Mouse (Mus musculus) bone marrow macrophage, adult 2 months (primary cell): ENCODE data around the gene Drp2.

Experiments used
- CTCF ChIP-seq: IDR thresholded peaks from 2 replicates; pipeline ENCODE4 v1.5.1; 2012; ENCODE audit warnings: low read depth, mild to moderate bottlenecking, low read length, moderate library complexity
- POLR2A ChIP-seq: IDR thresholded peaks from 2 replicates; pipeline ENCODE4 v1.6.1; 2012; ENCODE audit warnings: mild to moderate bottlenecking, low read depth, low read length, borderline replicate concordance

GRCm38 (mm10) chrX:134424263-134424662 lies 19.9 kb downstream of the Drp2 start:
- no peak for TF ChIP-seq POLR2A
- no peak for TF ChIP-seq CTCF
